Mouse (Mus musculus) stomach, postnatal 0 days (tissue): ENCODE results near the gene Rnf212b. TPM values are rescaled to one million over a fixed set of nuclear protein-coding genes. Genes with fewer than 3 reads are reported as not detected.

Source experiments
- ATAC-seq: fragments of 200-750 bp; cut with Nextera tagmentation; 2 replicates; pipeline ENCODE4 v1.8.0; 2017; ENCODE audit not compliant: low FRiP score, low TSS enrichment
- DNase-seq: peaks from one replicate; pipeline ENCODE4 v3.0.0-alpha.2; 2016; ENCODE audit warnings: low spot score
- H3K27ac ChIP-seq: fragments of 300-500 bp; sonication (generic); replicated peaks from 2 replicates; pipeline ENCODE4 v1.5.1; 2014; ENCODE audit warnings: mild to moderate bottlenecking, control low read depth
- H3K27me3 ChIP-seq: fragments of 300-500 bp; sonication (generic); 2 replicates; pipeline ENCODE4 v1.6.1; 2014; ENCODE audit warnings: low read length; ENCODE audit not compliant: control insufficient read depth, insufficient read depth
- H3K36me3 ChIP-seq: fragments of 300-500 bp; sonication (generic); 2 replicates; pipeline ENCODE4 v1.6.1; 2014; ENCODE audit warnings: low read length, mixed read lengths; ENCODE audit not compliant: control insufficient read depth, insufficient read depth
- H3K4me1 ChIP-seq: fragments of 300-500 bp; sonication (generic); replicated peaks from 2 replicates; pipeline ENCODE4 v1.6.1; 2014; ENCODE audit warnings: antibody characterized with exemption; ENCODE audit not compliant: control insufficient read depth, insufficient read depth
- H3K4me2 ChIP-seq: fragments of 300-500 bp; sonication (generic); replicated peaks from 2 replicates; pipeline ENCODE4 v1.6.1; 2014; ENCODE audit warnings: low read depth, mild to moderate bottlenecking, control low read depth, moderate library complexity
- H3K4me3 ChIP-seq: fragments of 300-500 bp; sonication (generic); 2 replicates; pipeline ENCODE4 v1.5.1; 2014; ENCODE audit warnings: low read depth, low read length, control low read depth
- H3K9ac ChIP-seq: fragments of 300-500 bp; sonication (generic); 2 replicates; pipeline ENCODE4 v1.6.1; 2014; ENCODE audit warnings: mild to moderate bottlenecking, low read length, control low read depth, mixed read lengths
- H3K9me3 ChIP-seq: fragments of 300-500 bp; sonication (generic); 2 replicates; pipeline ENCODE4 v1.6.1; 2016; ENCODE audit warnings: low read length; ENCODE audit not compliant: control insufficient read depth
- CTCF ChIP-seq: IDR thresholded peaks from 2 replicates; pipeline ENCODE4 v1.5.1; 2016; ENCODE audit warnings: antibody characterized with exemption, low read depth, mild to moderate bottlenecking, moderate library complexity
- EP300 ChIP-seq: optimal IDR thresholded peaks from 2 replicates; pipeline ENCODE3; 2016; ENCODE audit warnings: antibody characterized with exemption
- WGBS: fragments of 180-500 bp; shearing (Covaris S2); extraction: QIAGEN DNeasy Blood & Tissue Kit; methylation state at CpG from one replicate; pipeline ENCODE4 v1.1.7; 2014; 5-methylcytosine and 5-hydroxymethylcytosine counted together
- polyA plus RNA-seq: library from polyadenylated mRNA; unstranded; fragments of >200 nt; fragmentation: Nextera tagmentation; extraction: Ambion mirVana; gene quantifications from 2 replicates; pipeline ENCODE4 v1.2.1, GENCODE M21; 2015

Rnf212b gene
- polyA plus RNA-seq, 1 experiment from 2014 or later: not detected

- 31% methylated on average over 2 of the region's 2 CpGs for WGBS
- no peaks in the 10 kb centered on the region for H3K27me3 ChIP-seq
- H3K9me3 ChIP-seq: no peaks in the 10 kb centered on the region
- peak; percentile 82 for TF ChIP-seq CTCF
- TF ChIP-seq EP300: no peak
- H3K4me1 ChIP-seq: no peaks in the 10 kb centered on the region
- no peak overlapping the region for H3K4me2 ChIP-seq
- H3K36me3 ChIP-seq: peaks cover 2% of the 10 kb centered on the region; the same call in 1 of the 2 replicates
- no peak overlapping the region for H3K27ac ChIP-seq
- ATAC-seq (no peak), DNase-seq (peak; percentile 72)
- H3K4me3 ChIP-seq: no peak overlapping the region
- no peak overlapping the region for H3K9ac ChIP-seq
These were observed 46.6 kb downstream of the Rnf212b start for GRCm38 (mm10) chr14:54860511-54860910.

DNA sequence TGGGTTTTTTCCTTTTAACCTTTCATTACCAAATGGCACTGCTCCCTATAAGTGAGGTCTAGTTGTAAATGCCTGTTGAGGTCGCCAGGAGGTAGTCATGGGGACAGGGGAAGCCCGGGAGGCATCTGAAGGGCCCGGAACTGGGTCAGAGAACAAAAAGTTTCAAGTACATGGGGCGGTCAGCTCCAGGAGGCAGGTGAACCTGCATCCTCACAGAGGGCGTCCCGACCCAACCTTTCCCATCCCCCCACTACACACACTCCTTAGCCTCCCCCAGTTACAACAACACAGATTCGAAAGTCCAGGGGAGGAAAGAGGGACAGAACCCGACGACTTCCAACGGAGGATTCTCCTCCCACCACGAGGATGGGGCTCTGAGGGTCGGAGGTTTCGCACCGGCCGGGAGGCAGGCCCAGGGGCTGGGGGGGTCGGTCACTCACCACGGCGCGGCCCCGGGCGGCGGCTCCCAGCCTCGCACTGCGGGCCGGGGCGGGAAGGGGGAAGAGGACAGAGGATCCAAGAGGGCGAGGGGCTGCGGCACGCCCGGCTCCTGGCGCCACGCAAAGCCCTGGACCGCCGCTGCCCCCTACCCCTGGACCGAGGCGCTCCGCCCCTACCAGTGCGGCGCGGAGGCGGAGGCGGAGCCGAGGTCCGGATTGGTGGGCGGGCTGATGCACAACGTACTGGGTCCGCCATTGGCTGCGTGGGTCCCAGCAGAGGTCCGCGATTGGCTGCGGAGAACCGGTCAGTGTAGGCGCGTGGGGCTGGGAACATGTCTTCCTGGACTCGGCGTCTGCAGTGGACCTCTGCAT lies 49.8 kb downstream of the Rnf212b start:
- Histone ChIP-seq H3K9me3 (no peaks in the 10 kb centered on the region), H3K4me1 (no peaks in the 10 kb centered on the region), H3K4me3 (peak overlapping the region; percentile 97), H3K4me2 (peak overlapping the region; percentile 88), H3K27ac (peak overlapping the region; percentile 86), H3K36me3 (no peaks in the 10 kb centered on the region), H3K27me3 (no peaks in the 10 kb centered on the region), H3K9ac (peak overlapping the region; percentile 94)
- ATAC-seq: peak; percentile 100
- peak; percentile 94 for DNase-seq
- WGBS: 0% methylated on average over 50 of the region's 56 CpGs
- TF ChIP-seq EP300: no peak
- TF ChIP-seq CTCF: peak; percentile 29; the same call in 1 of the 2 replicates

- DNase-seq (no peak), ATAC-seq (0 out of 2 replicates have a peak, but pooled peaks have one; percentile 3)
- Histone ChIP-seq H3K4me3 (peak overlapping the region; percentile 97), H3K36me3 (no peaks in the 10 kb centered on the region), H3K27me3 (no peaks in the 10 kb centered on the region), H3K4me1 (no peaks in the 10 kb centered on the region), H3K9ac (peak overlapping the region; percentile 58), H3K9me3 (no peaks in the 10 kb centered on the region), H3K4me2 (peak overlapping the region; percentile 88), H3K27ac (peak overlapping the region; percentile 86)
- no peak for TF ChIP-seq CTCF
- TF ChIP-seq EP300: no peak
- WGBS: 16% methylated on average over 21 of the region's 21 CpGs
These were observed 50.5 kb downstream of the Rnf212b start for GRCm38 (mm10) chr14:54864313-54865036.

- Histone ChIP-seq H3K4me2 (no peak overlapping the region), H3K9me3 (no peaks in the 10 kb centered on the region), H3K4me3 (no peak overlapping the region), H3K36me3 (no peaks in the 10 kb centered on the region), H3K27me3 (no peaks in the 10 kb centered on the region), H3K27ac (no peak overlapping the region), H3K4me1 (no peaks in the 10 kb centered on the region), H3K9ac (no peak overlapping the region)
- TF ChIP-seq CTCF (no peak), EP300 (no peak)
- WGBS: 72% methylated on average over 5 of the region's 5 CpGs
- DNase-seq (no peak), ATAC-seq (no peak)
These were observed 51.7 kb downstream of the Rnf212b start for GRCm38 (mm10) chr14:54865626-54866025.

- 44% methylated on average over 3 of the region's 3 CpGs for WGBS
- no peak overlapping the region for H3K4me2 ChIP-seq
- no peak for DNase-seq
- no peak overlapping the region for H3K27ac ChIP-seq
- no peaks in the 10 kb centered on the region for H3K36me3 ChIP-seq
- ATAC-seq: no peak
- H3K4me3 ChIP-seq: no peak overlapping the region
- no peak overlapping the region for H3K9ac ChIP-seq
- no peaks in the 10 kb centered on the region for H3K27me3 ChIP-seq
- H3K4me1 ChIP-seq: no peaks in the 10 kb centered on the region
- TF ChIP-seq CTCF: no peak
- no peak for TF ChIP-seq EP300
- no peaks in the 10 kb centered on the region for H3K9me3 ChIP-seq
These were observed 52.3 kb downstream of the Rnf212b start for GRCm38 (mm10) chr14:54866268-54866667.
